Mouse (Mus musculus): ENCODE data around the gene Mtss1l.

Mtss1l gene

DNA sequence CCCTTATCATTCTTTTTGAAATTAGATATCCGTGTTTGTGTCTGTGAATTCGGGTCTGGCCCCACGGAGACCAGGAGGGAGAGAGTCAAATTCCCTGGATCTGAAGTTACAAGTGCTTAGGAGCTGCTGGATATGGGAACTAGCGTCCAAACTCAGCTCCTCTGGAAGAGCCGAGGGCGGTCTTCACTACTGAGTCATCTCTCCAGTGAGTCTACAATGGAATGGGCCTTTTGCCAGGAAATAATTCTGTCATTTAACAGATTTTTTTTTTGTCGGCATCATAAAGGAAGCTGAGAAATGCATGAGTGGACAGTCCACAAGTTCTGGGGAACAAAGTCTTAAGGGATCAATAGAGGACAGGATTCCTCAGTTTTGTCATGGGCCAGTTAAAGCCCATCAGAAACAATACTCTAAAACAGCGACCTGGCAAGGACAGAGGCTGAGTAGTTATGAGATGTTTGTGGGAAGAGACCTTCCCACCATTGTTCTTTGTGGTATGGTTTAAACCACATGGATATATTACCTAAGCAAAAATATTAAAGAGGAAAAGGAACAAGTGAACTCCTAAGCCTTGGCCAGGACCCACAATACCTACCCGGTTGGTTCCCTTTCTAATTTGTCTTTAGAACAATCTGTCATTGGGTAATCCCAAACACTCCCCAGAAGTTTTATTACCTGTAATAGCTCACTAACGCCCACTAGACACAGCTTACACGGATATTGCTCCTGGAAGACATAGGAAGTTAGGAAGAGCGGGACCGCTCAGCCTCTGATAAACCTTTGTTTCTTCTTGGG lies 58.8 kb downstream of the Mtss1l start:
- DNase-seq (ENCODE audit: low read depth, low spot score): no peak

DNA sequence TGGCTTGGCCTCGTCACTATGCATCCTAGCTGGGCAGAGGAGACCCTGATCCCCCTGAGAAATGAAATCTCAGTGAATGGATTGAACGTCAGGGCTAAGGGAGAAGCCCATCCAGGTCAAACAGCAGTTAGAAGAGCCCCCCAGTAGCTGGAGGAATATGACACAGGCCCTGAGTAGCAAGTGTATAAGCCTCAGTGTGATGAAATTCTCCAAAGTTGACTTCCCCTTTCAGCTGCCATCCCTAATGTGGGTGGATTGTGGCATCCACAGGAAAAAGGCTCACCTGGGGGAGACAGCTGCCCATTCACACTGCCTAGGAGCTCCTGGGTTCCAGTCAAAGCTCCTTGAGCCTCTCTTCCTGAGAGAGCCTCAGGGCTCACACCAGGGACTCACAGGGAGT lies 64.1 kb downstream of the Mtss1l start:
- no peak for DNase-seq (ENCODE audit: low read depth, low spot score)

DNA sequence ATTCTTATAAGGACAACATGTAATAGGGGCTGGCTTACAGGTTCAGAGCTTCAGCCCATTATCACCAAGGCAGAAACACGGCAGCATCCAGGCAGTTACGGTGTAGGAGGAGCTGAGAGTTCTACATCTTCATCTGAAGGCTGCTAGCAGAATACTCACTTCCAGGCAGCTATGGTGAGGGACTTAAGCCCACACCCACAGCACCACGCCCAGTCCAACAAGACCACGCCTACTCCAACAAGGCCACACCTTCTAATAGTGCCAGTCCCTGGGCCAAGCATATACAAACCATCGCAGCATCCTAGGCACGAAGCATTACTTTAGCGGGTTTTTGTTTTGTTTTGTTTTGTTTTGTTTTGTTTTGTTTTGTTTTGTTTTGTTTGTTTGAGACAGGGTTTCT lies 65.2 kb downstream of the Mtss1l start:
- DNase-seq (ENCODE audit: low read depth, low spot score): peak; percentile 78

DNA sequence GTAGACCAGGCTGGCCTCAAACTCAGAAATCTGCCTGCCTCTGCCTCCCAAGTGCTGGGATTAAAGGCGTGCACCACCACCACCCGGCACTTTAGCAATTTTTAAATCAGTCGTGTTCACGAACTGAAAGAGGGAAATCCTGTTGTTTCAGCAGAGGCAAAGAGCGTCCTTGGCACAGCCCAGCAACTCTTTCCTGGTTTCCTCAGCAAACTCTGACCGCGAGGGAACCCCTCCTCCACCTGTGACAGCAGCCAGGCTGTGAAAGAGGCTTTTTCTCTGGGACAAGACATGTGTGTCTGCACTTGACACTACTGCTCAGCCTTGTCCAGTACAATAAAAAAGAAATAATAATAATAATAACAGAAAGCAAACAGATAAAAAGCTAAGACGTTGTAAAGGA lies 65.7 kb downstream of the Mtss1l start:
- no peak for DNase-seq (ENCODE audit: low read depth, low spot score)

DNA sequence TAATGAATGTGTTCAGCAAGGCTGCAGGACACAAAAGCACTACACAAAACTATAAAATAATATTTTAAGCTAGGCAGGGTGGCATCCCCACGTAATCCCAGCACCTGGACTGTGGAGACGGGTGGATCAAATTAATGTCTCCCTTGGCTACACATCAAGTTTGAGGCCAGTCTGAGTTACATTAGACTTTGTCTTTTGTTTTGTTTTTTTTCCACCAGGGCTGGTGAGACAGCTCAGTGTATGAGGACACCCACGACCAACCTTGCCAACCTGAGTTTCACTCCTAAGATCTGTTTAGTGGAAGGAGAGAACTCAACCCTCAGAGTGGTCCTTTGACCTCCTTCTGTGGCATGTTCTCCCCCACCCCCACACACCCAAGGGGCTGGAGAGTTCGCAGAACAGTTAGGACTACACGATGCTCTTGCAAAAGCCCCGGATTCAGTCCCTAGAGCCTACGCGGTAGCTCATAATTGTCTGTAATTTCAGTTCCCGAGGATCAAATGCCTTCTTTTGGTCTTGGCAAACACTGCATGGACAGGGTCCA lies 66.2 kb downstream of the Mtss1l start:
- DNase-seq (ENCODE audit: low read depth, low spot score): no peak

GRCm38 (mm10) chr8:110788981-110789380 lies 67.7 kb downstream of the Mtss1l start:
- DNase-seq (ENCODE audit: low read depth, low spot score): peak; percentile 68

- DNase-seq (ENCODE audit: low read depth, low spot score): no peak
Observed at GRCm38 (mm10) chr8:110789571-110789970, 68.3 kb downstream of the Mtss1l start.

- no peak for DNase-seq (ENCODE audit: low read depth, low spot score)
Observed at GRCm38 (mm10) chr8:110790270-110790669, 69.0 kb downstream of the Mtss1l start.
